Mouse (Mus musculus) cortical plate, adult 2 months (tissue): Measurements from ENCODE around the gene L3mbtl1. TPM values are rescaled to one million over a fixed set of nuclear protein-coding genes. Genes with fewer than 3 reads are reported as not detected.

Experiments used
- H3K27ac ChIP-seq: fragments of 200-500 bp; 2 replicates; pipeline ENCODE4 v1.5.1; 2012; ENCODE audit warnings: low read length, control low read depth, inconsistent platforms; ENCODE audit not compliant: insufficient read depth
- H3K4me1 ChIP-seq: fragments of 200-500 bp; 2 replicates; pipeline ENCODE4 v1.6.1; 2011; ENCODE audit warnings: low read length; ENCODE audit not compliant: control insufficient read depth, insufficient read depth
- H3K4me3 ChIP-seq: fragments of 200-500 bp; 2 replicates; pipeline ENCODE4 v1.5.1; 2011; ENCODE audit warnings: mild to moderate bottlenecking, low read length, control low read depth; ENCODE audit not compliant: insufficient read depth
- CTCF ChIP-seq: fragments of 200-500 bp; IDR thresholded peaks from 2 replicates; pipeline ENCODE4 v1.5.1; 2011; ENCODE audit warnings: mild to moderate bottlenecking, control low read depth, low read length; ENCODE audit not compliant: insufficient read depth; ENCODE audit errors: extremely low read depth
- POLR2A ChIP-seq: fragments of 200-500 bp; IDR thresholded peaks from 2 replicates; pipeline ENCODE4 v1.6.1; 2011; ENCODE audit warnings: mild to moderate bottlenecking, low read length, control low read depth; ENCODE audit not compliant: insufficient read depth; ENCODE audit errors: extremely low read depth
- polyA plus RNA-seq: library from polyadenylated mRNA; depleted of rRNA; stranded (reverse); fragments of >200 nt; gene quantifications from 2 replicates; pipeline ENCODE4 v1.2.3, GENCODE M21; 2012

Gene L3mbtl1
- polyA plus RNA-seq, 1 experiment = 17.5 TPM

- H3K4me3 ChIP-seq = no peak overlapping the region
- no peak for TF ChIP-seq CTCF
- H3K27ac ChIP-seq = no peak overlapping the region
- no peaks in the 10 kb centered on the region; the same call in 1 of the 2 replicates for H3K4me1 ChIP-seq
Observed at GRCm38 (mm10) chr2:162922834-162923233, 20.4 kb upstream of the L3mbtl1 start.

GRCm38 (mm10) chr2:162924126-162924525, 19.1 kb upstream of the L3mbtl1 start:
- Histone ChIP-seq H3K4me3 (no peak overlapping the region), H3K27ac (no peak overlapping the region), H3K4me1 (no peaks in the 10 kb centered on the region; the same call in 1 of the 2 replicates)
- TF ChIP-seq CTCF = no peak
- no peak for TF ChIP-seq POLR2A

- no peak overlapping the region for H3K4me3 ChIP-seq
- TF ChIP-seq POLR2A (no peak), CTCF (no peak)
- no peak overlapping the region for H3K27ac ChIP-seq
- peaks cover 3% of the 10 kb centered on the region for H3K4me1 ChIP-seq
Observed at GRCm38 (mm10) chr2:162927918-162928585, 15.2 kb upstream of the L3mbtl1 start.

GRCm38 (mm10) chr2:162929704-162930103, 13.6 kb upstream of the L3mbtl1 start:
- H3K27ac ChIP-seq = no peak overlapping the region
- no peak overlapping the region for H3K4me3 ChIP-seq
- TF ChIP-seq CTCF = no peak
- no peak for TF ChIP-seq POLR2A

GRCm38 (mm10) chr2:162930516-162931122, 12.7 kb upstream of the L3mbtl1 start:
- no peak for TF ChIP-seq POLR2A
- TF ChIP-seq CTCF = no peak
- peaks cover 5% of the 10 kb centered on the region for H3K4me1 ChIP-seq
- peak overlapping the region; percentile 46 for H3K4me3 ChIP-seq
- H3K27ac ChIP-seq = no peak overlapping the region

More at GRCm38 (mm10) chr2:162929704-162930103, 13.6 kb upstream of the L3mbtl1 start:
- peaks cover 5% of the 10 kb centered on the region for H3K4me1 ChIP-seq

DNA sequence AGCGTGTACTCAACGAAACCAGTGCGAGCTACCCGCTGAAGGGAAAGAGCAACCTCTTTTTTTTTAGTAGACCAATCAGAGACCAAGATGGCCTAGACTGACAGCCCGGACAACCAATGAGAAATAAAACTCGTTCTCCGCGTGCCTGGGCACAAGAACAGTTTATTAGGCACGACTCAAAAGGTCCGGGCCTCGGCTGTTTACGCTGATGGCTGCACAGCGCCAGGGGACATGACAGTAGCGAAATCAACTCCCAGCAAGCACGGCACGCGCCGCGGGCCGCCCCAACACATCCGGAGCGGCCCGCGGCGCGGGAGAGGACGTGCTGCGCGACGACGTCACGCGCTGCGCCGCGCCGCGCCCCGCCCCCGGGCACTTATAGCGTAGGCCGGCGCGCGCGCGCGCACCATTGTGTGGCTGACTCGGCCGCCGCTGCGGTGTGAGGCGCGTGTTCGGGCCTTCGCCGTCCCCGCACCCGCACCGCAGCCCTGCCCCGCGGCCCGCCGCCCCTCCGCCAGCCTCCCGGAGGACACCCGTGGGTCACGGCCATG, 12.1 kb upstream of the L3mbtl1 start, which contains the start of gene Srsf6:
Srsf6 (plus strand) TSS at position 406 of the 551 bp plus-strand sequence.
- Histone ChIP-seq H3K4me3 (peak within 1 kb of the TSS; percentile 46), H3K27ac (peak within 1 kb of the TSS; percentile 99), H3K4me1 (peaks cover 5% of the 10 kb centered on the region)
- TF ChIP-seq POLR2A (peak; percentile 68), CTCF (no peak)

DNA sequence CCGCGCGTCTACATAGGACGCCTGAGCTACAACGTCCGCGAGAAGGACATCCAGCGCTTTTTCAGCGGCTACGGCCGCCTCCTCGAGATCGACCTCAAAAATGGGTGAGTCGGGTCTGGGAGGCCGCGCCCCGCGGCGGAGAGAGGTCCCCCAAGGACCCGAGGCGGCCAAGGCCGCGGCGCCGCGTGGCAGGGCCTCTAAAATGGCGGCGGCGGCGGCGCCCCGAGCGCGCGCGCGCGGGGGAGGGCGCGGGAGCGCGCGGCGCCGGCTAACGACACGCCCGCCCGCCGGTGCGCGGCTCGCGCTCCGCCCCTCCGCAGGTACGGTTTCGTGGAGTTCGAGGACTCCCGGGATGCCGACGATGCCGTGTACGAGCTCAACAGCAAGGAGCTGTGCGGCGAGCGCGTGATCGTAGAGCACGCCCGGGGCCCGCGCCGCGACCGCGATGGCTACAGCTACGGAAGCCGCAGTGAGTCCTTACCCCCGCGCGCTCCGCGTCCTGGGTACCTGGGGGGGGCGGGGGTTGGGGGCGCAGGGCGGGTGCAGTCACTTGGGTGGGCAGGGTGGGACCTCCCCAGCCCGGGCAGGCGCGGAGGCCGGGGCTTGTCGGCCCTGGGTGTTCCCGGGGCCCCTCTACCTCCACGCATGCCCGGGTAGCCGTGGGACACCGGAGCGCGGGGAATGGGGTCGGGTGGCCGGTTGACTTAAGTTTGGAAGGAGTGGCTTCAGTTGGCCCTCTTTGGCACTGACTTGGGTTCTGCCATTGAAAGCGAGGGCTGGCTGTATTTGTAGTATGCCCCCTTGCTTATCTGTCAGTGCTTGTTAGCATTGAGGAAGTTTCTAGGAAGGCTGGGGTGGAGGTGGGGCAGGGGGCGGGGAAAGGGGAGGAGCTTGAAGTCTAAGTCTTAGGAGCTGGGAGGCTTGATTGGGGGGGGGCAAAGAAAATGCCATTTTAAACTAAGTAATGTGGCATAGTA, 11.3 kb upstream of the L3mbtl1 start:
- TF ChIP-seq POLR2A = peak; percentile 19; the same call in 1 of the 2 replicates
- no peak for TF ChIP-seq CTCF
- peak overlapping the region; percentile 99 for H3K27ac ChIP-seq
- peaks cover 5% of the 10 kb centered on the region for H3K4me1 ChIP-seq
- peak overlapping the region; percentile 46 for H3K4me3 ChIP-seq

GRCm38 (mm10) chr2:162932706-162933105, 10.6 kb upstream of the L3mbtl1 start:
- TF ChIP-seq CTCF (no peak), POLR2A (no peak)
- peak overlapping the region; percentile 46 for H3K4me3 ChIP-seq
- H3K4me1 ChIP-seq = peaks cover 5% of the 10 kb centered on the region
- no peak overlapping the region for H3K27ac ChIP-seq

DNA sequence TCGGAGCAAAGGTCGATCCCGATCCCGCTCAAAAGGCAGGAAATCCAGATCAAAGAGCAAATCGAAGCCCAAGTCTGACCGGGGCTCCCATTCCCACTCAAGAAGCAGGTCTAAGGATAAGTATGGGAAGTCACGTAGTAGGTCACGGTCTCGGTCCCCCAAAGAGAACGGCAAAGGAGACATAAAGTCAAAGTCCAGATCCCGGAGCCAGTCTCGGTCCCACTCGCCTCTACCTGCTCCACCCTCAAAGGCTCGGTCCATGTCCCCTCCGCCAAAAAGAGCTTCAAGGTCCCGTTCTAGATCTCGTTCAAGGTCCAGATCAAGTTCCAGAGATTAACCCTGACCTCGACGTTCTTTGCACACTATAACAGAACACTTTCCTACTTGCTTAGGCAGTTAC, 8.9 kb upstream of the L3mbtl1 start:
- no peak for TF ChIP-seq CTCF
- no peak for TF ChIP-seq POLR2A
- Histone ChIP-seq H3K27ac (no peak overlapping the region), H3K4me1 (peaks cover 5% of the 10 kb centered on the region), H3K4me3 (no peak overlapping the region)
